Mouse (Mus musculus): ENCODE results near the gene Csrp1. TPM values are rescaled to one million over a fixed set of nuclear protein-coding genes. Genes with fewer than 3 reads are reported as not detected.

The Csrp1 gene
- polyA plus RNA-seq, 1 experiment from 2014 or later = 16.0 TPM

DNA sequence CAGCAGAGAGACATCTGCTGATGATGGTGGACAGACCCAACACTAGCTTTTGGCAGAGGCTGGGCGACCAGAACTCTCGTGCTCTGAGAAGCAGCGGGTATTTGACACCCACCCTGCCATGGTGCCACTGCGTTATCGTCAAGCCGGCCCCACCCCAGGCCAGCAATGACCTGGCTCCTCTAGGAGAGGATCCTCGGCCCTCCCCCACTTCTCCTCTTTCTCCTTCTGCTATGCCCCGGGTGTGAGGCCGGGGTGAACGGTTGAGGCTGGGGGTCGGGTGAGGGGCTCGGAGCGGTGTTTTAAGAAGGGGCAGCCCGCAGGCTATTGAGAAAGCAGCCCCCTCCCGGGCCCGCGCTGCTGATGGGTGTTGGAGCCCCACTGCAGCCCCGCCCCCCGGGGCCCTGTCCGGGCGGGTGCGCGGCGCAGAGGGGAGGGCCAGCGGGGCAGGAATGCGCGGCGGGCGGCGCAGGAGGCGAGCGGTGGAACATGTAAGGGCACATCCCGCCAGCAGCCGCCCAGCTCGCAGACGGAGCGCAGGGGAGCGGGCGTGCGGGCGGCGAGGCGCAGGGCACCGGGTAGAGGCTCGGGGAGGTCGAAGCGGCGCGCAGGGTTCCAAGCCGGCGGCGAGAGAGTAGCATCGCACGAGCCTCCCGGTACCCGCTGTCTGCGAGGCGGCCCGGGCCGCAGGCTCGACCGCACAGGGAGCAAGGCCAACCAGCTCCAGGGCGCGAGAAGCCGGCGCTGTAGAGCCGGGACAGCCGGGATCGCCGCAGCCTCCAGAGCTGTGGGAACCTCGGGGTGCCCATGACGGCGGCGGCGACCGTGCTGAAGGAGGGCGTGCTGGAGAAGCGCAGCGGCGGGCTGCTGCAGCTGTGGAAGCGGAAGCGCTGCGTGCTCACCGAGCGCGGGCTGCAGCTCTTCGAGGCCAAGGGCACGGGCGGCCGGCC lies 46.1 kb downstream of the Csrp1 start, which contains the start of gene Phlda3:
Gene Phlda3 (plus strand): TSS at position 475 of the 947 bp plus-strand sequence.
- peaks cover 18% of the 10 kb centered on the region for H3K27me3 ChIP-seq

DNA sequence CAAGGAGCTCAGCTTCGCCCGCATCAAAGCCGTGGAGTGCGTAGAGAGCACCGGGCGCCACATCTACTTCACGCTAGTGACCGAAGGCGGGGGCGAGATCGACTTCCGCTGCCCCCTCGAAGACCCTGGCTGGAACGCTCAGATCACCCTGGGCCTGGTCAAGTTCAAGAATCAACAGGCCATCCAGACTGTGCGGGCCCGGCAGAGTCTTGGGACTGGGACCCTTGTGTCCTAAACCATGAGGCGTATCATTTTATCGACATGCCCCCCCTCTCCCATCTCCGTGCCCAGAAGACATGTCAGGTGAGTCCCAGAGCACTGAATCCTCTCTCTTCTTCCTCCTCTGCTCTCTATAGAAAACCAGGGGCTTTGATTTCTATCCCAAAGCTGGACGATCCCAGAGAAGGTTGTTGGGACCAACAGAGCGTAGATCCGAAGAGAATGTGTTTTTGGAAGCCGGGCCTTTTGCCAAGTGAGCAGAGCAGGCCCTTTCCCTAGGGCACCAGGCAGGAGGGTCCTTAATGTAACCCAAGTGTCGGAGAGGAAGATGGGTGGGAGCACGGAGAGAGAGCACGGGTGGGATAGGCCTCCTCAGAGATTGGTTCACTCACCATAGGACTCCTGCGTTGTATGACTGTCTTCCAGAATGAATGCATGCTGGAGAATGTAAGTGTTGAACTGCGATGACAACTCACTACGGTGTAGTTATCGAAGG lies 46.9 kb downstream of the Csrp1 start:
- H3K9me3 ChIP-seq = no peaks in the 10 kb centered on the region
- 31% methylated on average over 30 of the region's 30 CpGs for WGBS
- peaks cover 18% of the 10 kb centered on the region for H3K27me3 ChIP-seq
- peak overlapping the region; percentile 87 for H3K9ac ChIP-seq (replicated peaks)
- H3K4me3 ChIP-seq (replicated peaks) = peak overlapping the region; percentile 56
- peak; percentile 56 for ATAC-seq
- peaks cover 8% of the 10 kb centered on the region for H3K36me3 ChIP-seq
- H3K4me1 ChIP-seq (replicated peaks) = peaks cover 34% of the 10 kb centered on the region
- H3K27ac ChIP-seq = peak overlapping the region; percentile 67; the same call in 1 of the 2 replicates
- H3K4me2 ChIP-seq (replicated peaks) = peak overlapping the region; percentile 95

More for the DNA sequence above, 46.1 kb downstream of the Csrp1 start, which contains the start of gene Phlda3:
- Histone ChIP-seq H3K4me2 (replicated peaks) (peak within 1 kb of the TSS; percentile 95), H3K36me3 (peaks cover 8% of the 10 kb centered on the region), H3K9me3 (no peaks in the 10 kb centered on the region), H3K9ac (replicated peaks) (peak within 1 kb of the TSS; percentile 87), H3K4me3 (replicated peaks) (peak within 1 kb of the TSS; percentile 56), H3K27ac (peak within 1 kb of the TSS; percentile 67; the same call in 1 of the 2 replicates), H3K4me1 (replicated peaks) (peaks cover 26% of the 10 kb centered on the region)
- WGBS = under 1% methylated on average over 78 of the region's 90 CpGs
- peak; percentile 86 for ATAC-seq

DNA sequence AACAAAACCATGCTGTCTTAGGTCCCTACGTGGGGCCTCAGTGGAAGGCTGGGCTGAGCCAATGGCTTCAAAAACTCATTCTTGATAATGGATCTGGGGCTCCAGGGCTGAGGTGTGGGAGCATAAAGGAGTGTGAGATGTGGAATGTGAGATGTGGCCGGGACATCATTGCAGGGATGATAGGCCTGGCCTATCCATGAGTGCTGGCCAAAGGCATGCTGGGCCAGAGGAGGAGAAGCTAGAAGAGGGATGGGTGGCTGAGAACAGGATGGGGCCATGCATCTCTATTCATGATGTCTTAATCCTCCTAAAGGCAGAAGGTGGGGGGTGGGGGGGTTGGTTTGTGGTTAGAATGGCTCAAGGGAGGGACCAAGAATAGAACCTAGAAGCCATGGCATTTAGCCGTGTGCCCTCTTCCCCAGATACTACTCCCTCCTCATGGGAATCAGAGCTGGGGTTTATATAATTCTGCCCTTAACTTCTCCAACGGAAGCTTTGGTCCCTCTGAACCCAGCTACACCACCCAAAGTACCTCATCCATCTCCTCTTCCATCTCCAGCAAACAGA lies 47.5 kb downstream of the Csrp1 start:
- H3K4me1 ChIP-seq (replicated peaks) = peaks cover 35% of the 10 kb centered on the region
- no peak overlapping the region for H3K27ac ChIP-seq
- peak overlapping the region; percentile 56 for H3K4me3 ChIP-seq (replicated peaks)
- H3K4me2 ChIP-seq (replicated peaks) = peak overlapping the region; percentile 95
- no peak overlapping the region; the same call in 1 of the 2 replicates for H3K9ac ChIP-seq (replicated peaks)
- 88% methylated on average over 4 of the region's 4 CpGs for WGBS
- no peaks in the 10 kb centered on the region for H3K9me3 ChIP-seq
- peaks cover 8% of the 10 kb centered on the region for H3K36me3 ChIP-seq
- peaks cover 18% of the 10 kb centered on the region for H3K27me3 ChIP-seq
- no peak for ATAC-seq

DNA sequence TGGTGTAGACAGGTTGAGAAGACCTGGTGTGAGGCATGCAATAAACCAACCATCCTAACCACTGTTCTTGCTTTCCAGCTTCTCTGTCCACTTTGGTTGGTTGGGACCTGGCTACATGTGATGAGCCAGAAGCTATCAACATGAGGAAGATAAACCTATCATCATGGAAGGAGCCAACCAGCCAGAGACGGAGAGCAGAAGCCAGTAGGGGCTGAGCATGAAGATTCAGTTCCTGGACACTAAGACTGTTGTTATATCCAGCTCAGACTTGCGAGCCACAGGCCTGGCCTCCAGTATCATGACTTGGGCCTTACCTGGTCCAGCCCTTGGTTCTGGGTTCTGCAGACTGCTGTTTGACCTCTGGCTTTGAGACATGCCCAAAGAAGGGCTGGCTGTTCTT lies 48.5 kb downstream of the Csrp1 start:
- ATAC-seq = no peak
- WGBS = 92% methylated on average over 2 of the region's 2 CpGs

DNA sequence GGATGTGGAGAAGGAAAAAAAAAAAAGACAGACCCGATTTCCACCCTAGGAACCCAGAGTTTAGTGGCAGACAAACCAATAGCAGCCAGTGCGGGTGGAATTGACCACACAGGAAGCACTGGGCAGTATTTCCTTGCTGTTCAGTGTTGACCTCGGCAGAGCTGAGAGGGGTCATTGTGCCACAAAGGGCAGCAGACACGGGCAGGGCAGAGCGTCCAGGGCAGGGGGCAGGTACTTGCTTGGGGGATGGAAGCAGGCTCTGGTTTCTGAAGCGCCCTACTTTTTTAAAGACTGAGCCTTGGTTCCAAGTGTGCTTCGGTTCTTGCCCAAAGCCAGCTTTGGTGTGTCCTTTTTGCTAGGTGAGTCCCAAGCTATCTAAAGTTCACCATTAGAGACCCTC lies 50.4 kb downstream of the Csrp1 start:
- no peak for ATAC-seq
- Histone ChIP-seq H3K36me3 (peaks cover 8% of the 10 kb centered on the region), H3K27ac (no peak overlapping the region), H3K4me2 (replicated peaks) (no peak overlapping the region), H3K4me1 (replicated peaks) (peaks cover 35% of the 10 kb centered on the region), H3K4me3 (replicated peaks) (no peak overlapping the region), H3K9me3 (no peaks in the 10 kb centered on the region), H3K9ac (replicated peaks) (no peak overlapping the region), H3K27me3 (peaks cover 10% of the 10 kb centered on the region)
- WGBS = 76% methylated on average over 7 of the region's 7 CpGs

More for the DNA sequence above, 48.5 kb downstream of the Csrp1 start:
- Histone ChIP-seq H3K4me2 (replicated peaks) (no peak overlapping the region), H3K27ac (no peak overlapping the region), H3K9ac (replicated peaks) (no peak overlapping the region), H3K36me3 (peaks cover 8% of the 10 kb centered on the region), H3K9me3 (no peaks in the 10 kb centered on the region), H3K27me3 (peaks cover 18% of the 10 kb centered on the region), H3K4me1 (replicated peaks) (peaks cover 35% of the 10 kb centered on the region), H3K4me3 (replicated peaks) (no peak overlapping the region)

DNA sequence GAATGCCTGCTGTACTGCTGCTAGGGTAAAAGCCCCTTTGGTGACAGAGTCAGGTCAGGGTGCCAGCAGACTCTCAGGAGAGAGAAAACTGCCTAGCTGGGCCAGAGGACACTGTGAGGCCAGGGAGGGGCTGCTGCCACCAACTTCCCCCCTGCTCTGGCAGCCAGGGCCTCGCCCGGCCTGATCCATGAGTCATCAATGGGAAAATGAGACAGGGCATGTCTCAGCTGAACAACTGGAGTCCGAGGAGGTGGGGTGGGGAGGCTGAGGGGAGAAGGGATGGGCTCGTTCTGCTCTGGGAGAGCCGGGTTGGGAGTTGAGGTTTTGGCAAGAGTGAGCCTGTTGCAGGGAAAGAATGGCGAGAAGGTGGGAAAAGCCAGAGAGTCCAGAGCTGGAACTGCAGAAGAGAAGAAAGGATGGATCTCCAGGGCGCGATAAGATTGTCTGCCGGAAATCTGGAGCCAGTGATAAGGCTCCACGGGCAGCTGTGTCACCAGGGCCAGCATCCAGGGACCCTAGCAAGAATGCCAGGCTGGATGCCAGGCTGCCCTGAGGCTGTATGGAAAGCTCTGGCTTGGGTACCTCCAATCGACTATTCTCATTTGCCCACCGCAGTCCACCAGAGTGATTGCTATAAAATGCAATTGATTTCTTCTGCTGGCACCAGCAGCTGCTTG lies 51.2 kb downstream of the Csrp1 start:
- peaks cover 8% of the 10 kb centered on the region for H3K36me3 ChIP-seq
- H3K9ac ChIP-seq (replicated peaks) = 0 out of 2 replicates have a peak overlapping the region, but pooled peaks have one; percentile 26
- H3K27ac ChIP-seq = no peak overlapping the region
- H3K27me3 ChIP-seq = 0 out of 2 replicates have a peak, but pooled peaks cover 8% of the 10 kb centered on the region
- H3K4me2 ChIP-seq (replicated peaks) = no peak overlapping the region
- H3K4me3 ChIP-seq (replicated peaks) = no peak overlapping the region
- peaks cover 29% of the 10 kb centered on the region for H3K4me1 ChIP-seq (replicated peaks)
- no peak for ATAC-seq
- H3K9me3 ChIP-seq = no peaks in the 10 kb centered on the region
- WGBS = 77% methylated on average over 12 of the region's 12 CpGs

DNA sequence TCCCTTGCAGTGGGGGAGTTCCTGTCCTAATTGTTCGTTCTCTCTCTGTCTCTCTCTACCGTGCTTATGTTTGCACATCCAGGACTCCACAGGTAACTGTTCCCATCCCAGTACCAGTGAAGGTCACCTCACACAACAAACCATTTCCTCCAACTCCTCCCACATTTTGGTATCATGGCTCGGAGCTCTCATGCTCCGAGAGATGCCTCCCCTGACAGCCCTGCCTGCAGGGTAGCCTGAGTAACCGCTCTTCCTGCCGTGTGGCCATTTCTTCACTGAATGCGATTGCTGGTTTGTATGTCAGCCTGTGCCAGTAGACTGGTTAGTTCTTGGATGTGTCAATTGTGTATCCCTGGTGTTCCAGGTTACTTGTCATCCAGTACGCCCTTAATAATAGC lies 51.7 kb downstream of the Csrp1 start:
- H3K9ac ChIP-seq (replicated peaks) = no peak overlapping the region

DNA sequence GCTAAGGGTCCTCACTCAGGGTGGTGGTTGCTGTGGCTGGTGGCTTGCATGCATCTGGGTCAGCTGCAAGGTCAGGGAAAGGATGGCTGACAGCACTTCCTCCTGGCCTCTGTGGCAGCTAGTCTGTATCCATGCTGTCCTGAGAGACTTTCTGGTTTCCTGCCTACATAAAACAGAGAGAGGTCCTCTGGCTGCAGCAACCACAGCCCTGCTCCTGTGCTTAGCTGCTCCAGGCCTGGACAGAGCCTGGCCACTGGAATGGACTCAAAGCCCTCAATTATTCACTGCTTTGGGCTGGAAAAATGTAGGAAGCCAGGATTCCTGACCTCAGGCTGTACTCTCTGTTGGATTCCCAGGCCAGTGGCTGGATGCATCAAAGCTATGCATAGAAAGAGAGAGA lies 56.7 kb downstream of the Csrp1 start:
- Histone ChIP-seq H3K4me1 (replicated peaks) (peaks cover 12% of the 10 kb centered on the region), H3K36me3 (no peaks in the 10 kb centered on the region), H3K9ac (replicated peaks) (no peak overlapping the region), H3K9me3 (no peaks in the 10 kb centered on the region), H3K4me3 (replicated peaks) (no peak overlapping the region), H3K27ac (no peak overlapping the region), H3K4me2 (replicated peaks) (no peak overlapping the region), H3K27me3 (peaks cover 11% of the 10 kb centered on the region)
- ATAC-seq = no peak

More for the DNA sequence above, 51.7 kb downstream of the Csrp1 start:
- Histone ChIP-seq H3K27ac (no peak overlapping the region), H3K4me2 (replicated peaks) (no peak overlapping the region), H3K27me3 (0 out of 2 replicates have a peak, but pooled peaks cover 8% of the 10 kb centered on the region), H3K4me1 (replicated peaks) (peaks cover 24% of the 10 kb centered on the region), H3K36me3 (peaks cover 8% of the 10 kb centered on the region), H3K4me3 (replicated peaks) (no peak overlapping the region), H3K9me3 (no peaks in the 10 kb centered on the region)
- WGBS = 77% methylated on average over 8 of the region's 8 CpGs
- ATAC-seq = no peak

DNA sequence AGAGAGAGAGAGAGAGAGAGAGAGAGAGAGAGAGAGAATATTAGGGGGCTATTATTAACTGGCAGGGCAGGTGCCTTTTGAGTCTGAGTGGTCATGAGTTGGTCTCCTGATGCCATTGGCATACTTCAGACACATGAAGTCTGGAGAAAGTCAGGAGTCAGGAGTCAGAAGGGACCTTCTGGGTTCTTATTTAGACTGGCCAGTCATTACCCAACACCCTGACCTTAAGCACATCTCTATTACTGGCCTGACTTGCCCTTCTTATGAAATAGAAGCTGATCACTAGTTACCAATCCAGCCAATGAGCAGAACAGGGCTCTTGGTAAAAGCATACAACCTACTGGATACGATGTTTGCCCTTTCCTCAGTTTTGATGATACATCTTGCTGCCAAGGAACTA lies 57.2 kb downstream of the Csrp1 start:
- Histone ChIP-seq H3K4me2 (replicated peaks) (no peak overlapping the region), H3K36me3 (no peaks in the 10 kb centered on the region), H3K27me3 (peaks cover 11% of the 10 kb centered on the region), H3K27ac (no peak overlapping the region), H3K4me1 (replicated peaks) (peaks cover 9% of the 10 kb centered on the region), H3K9ac (replicated peaks) (no peak overlapping the region), H3K4me3 (replicated peaks) (no peak overlapping the region), H3K9me3 (no peaks in the 10 kb centered on the region)
- ATAC-seq = no peak
- WGBS = 95% methylated on average over 1 of the region's 1 CpGs

DNA sequence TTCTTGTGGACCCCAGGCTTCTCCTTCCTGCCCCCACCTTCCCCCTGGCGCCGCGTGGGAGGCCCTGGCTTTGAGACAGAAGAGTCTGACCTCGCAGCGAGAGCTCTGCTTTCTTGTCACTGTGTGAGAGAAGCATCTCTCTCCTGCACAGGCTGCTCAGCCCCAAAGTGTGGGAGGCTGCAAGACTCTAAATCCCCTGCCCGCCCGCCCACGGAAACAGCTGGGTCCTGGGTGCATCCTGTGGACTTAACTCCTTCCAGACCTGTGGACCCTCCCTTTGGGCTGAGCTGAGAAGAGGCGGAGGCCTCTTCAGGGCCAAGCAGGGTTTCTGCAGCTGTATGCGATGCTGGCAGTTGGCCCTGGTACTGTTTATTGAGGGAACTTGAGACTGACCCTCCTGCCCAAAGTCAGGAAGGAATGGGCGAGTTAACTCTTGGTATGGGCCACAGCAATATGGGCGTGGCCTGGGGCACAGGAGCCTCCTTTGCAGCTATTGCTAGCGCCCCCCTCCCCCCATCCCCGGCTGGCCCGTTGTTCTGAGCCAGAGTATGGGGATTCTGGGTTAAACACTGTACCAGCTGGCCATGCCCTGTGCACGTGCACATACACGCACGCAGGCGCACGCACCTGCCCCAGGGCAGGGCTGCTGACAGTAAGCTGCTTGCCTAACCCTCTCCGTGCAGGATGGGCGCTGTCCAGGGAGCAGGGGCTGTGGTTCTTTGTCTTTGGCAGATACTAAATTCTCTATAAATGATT lies 59.1 kb downstream of the Csrp1 start, which contains the start of gene Tnni1:
Gene Tnni1 (plus strand): TSS at position 655 of the 756 bp plus-strand sequence.
- H3K36me3 ChIP-seq = no peaks in the 10 kb centered on the region
- peaks cover 11% of the 10 kb centered on the region for H3K27me3 ChIP-seq
- H3K4me3 ChIP-seq (replicated peaks) = no peak within 1 kb of the TSS
- peaks cover 15% of the 10 kb centered on the region for H3K4me1 ChIP-seq (replicated peaks)
- no peaks in the 10 kb centered on the region for H3K9me3 ChIP-seq
- no peak within 1 kb of the TSS for H3K4me2 ChIP-seq (replicated peaks)
- 30% methylated on average over 22 of the region's 22 CpGs for WGBS
- H3K9ac ChIP-seq (replicated peaks) = no peak within 1 kb of the TSS; the same call in 1 of the 2 replicates
- peak; percentile 65 for ATAC-seq
- no peak within 1 kb of the TSS for H3K27ac ChIP-seq

DNA sequence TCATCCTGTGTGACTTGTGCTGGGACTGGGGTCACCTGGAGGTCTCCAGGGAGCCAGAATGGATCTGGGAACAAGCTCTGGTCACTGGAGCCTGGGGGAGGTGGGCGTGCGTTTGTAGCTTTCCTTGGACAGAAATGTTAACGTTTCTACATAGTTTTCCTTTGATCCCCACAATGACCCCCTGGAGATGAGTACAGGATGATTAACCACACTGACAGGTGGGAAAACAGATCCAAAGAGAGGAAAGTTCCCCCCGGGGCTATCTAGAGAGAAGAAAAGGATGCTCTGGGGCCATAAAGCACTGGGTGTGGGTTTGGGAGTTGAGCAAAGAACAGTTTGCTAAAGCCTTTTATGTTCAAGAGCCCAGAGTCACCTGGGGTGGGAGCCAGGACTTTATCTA lies 60.8 kb downstream of the Csrp1 start:
- no peak overlapping the region for H3K27ac ChIP-seq
- H3K9ac ChIP-seq (replicated peaks) = no peak overlapping the region
- ATAC-seq = no peak
- no peak overlapping the region for H3K4me2 ChIP-seq (replicated peaks)
- WGBS = 68% methylated on average over 4 of the region's 4 CpGs
- H3K9me3 ChIP-seq = no peaks in the 10 kb centered on the region
- H3K27me3 ChIP-seq = peaks cover 11% of the 10 kb centered on the region
- no peak overlapping the region for H3K4me3 ChIP-seq (replicated peaks)
- H3K36me3 ChIP-seq = no peaks in the 10 kb centered on the region
- H3K4me1 ChIP-seq (replicated peaks) = peaks cover 15% of the 10 kb centered on the region
